Mouse (Mus musculus) bone marrow macrophage, adult 2 months (primary cell): ENCODE results near the gene Agap1.

Source experiments
- CTCF ChIP-seq: IDR thresholded peaks from 2 replicates; pipeline ENCODE4 v1.5.1; 2012; ENCODE audit warnings: low read depth, mild to moderate bottlenecking, low read length, moderate library complexity
- POLR2A ChIP-seq: IDR thresholded peaks from 2 replicates; pipeline ENCODE4 v1.6.1; 2012; ENCODE audit warnings: mild to moderate bottlenecking, low read depth, low read length, borderline replicate concordance

DNA sequence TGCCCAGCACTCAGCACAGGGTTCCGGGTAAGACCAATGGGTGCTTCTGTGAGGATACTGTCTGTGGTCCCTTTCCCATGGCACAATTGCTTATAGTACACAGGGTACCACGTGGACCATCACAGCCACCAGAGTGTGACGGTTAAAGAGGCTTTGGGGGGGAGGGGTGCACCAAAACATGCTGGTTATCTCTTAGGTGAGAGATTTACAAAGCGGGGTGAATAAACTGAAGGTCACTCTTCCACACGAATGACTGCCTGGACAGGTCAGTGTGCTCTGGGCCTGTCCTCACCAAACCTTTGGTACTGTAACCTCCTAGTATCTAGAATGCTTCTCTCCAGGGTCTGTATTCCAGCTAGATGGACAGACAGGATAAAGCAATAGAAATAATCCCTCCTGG is 441.2 kb downstream of the Agap1 start:
- TF ChIP-seq CTCF (no peak), POLR2A (no peak)
